Mouse (Mus musculus) bone marrow, adult 2 months (tissue): Measurements from ENCODE around the gene Dmac2.

Experiments
- CTCF ChIP-seq: fragments of 200-500 bp; IDR thresholded peaks from 2 replicates; pipeline ENCODE4 v1.5.1; 2011; ENCODE audit warnings: low read length, control low read depth; ENCODE audit not compliant: control insufficient read depth, insufficient read depth
- POLR2A ChIP-seq: fragments of 200-500 bp; IDR thresholded peaks from 2 replicates; pipeline ENCODE4 v1.6.1; 2011; ENCODE audit warnings: low read depth, mild to moderate bottlenecking, control low read depth, low read length, borderline replicate concordance; ENCODE audit not compliant: control insufficient read depth

GRCm38 (mm10) chr7:25585351-25586204 is 33.6 kb upstream of the Dmac2 start:
- TF ChIP-seq POLR2A, result no peak
- no peak for TF ChIP-seq CTCF
